Mouse (Mus musculus) Muller cell, postnatal 12 days (primary cell): ENCODE data around the gene Gm27021.

Experiments used
- DNase-seq: peaks from one replicate; pipeline ENCODE4 v3.0.0-alpha.2; 2015; ENCODE audit errors: inconsistent ontology term

Gm27021 gene

GRCm38 (mm10) chr8:120667561-120668373, at the start of gene Gm27021, which contains the start of gene Cox4i1:
Gm27021 (minus strand) TSS chr8:120668079.
Cox4i1 (plus strand) TSS chr8:120668222.
- peak; percentile 97 for DNase-seq

- DNase-seq, result no peak
Measured at GRCm38 (mm10) chr8:120715996-120716680, 48.3 kb upstream of the Gm27021 start.

DNA sequence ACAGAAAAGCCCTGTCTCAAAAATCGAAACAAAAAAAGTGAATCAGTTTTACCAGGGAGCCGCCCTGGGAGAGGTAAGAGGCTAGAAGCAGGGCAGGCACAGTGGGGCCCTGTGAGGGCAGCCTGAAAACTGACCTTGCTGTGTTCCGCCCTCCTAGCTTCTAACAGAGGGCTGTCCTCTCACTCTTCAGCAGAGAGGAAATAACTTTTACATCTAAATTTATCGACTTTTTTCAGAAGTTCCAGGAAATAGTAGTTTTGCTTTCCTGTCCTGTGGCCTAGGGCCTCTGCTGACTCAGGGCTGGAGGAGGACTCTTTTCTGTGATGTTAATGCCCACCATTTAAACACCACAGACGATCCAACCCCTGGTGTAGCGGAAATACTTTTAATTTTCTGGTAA, 47.3 kb upstream of the Gm27021 start:
- DNase-seq, result no peak

GRCm38 (mm10) chr8:120709176-120709575, 41.3 kb upstream of the Gm27021 start:
- DNase-seq, result no peak

DNA sequence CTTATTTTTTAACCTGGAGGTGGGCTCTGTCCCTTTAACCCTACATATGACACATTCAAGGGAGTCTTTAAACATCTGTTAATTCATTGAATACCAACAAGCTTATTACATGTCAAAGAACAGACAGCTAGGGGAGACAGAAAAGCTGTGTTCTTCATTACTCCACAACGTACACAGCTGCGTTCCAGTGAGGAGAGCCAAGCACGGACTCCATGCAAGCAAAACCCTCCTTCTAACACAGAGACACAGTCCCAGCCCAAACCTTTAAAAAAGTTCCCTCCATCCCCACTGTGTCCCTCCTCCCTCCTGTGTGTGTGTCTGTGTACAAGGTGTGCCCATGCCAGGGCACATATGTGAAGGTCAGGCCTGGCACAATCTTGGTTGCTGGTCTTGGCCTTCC, 38.3 kb upstream of the Gm27021 start:
- DNase-seq, result no peak

DNA sequence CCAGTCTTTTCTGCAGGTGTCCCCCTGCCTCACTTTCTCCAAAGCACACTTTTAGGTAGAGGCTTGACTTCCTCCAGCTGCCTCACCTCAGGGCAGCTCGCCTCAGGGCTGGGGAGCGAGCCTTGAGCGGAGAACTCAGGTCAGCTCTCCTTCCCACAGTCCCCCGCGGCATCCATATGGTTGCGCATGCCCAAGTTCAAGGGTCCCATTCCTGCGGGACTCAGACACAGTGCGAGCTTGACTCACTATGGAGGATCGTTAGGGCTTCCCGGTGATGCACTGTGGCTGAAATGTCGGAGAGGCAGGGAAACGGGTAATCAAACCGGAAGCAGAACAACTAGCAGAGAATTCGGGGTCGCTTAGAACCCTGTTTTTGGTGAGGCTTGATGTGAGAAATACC, 37.3 kb upstream of the Gm27021 start:
- no peak for DNase-seq

GRCm38 (mm10) chr8:120704203-120704602, 36.3 kb upstream of the Gm27021 start:
- no peak for DNase-seq

- DNase-seq, result no peak
Measured at GRCm38 (mm10) chr8:120701758-120702465, 34.0 kb upstream of the Gm27021 start.

- DNase-seq, result no peak
Measured at GRCm38 (mm10) chr8:120700053-120700452, 32.2 kb upstream of the Gm27021 start.

DNA sequence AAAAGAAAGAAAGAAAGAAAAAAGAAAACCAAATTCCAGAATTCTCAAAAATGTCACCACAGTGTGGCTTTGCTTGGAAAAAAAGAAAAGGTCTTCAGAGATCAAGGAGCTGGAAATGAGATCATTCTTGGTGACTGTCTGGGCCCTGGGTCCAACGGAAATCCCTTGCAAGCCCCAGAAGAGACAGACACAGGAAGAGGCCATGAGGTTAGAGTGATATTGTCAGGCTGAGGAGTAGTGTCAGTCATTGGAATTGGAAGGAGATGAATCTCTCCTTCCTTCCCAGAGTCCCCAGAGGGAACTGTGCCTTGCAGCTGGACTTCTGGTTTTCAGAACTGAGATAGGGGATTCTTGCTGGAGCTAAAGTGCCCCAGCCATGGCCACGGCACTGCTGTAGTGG, 31.7 kb upstream of the Gm27021 start:
- no peak for DNase-seq

DNA sequence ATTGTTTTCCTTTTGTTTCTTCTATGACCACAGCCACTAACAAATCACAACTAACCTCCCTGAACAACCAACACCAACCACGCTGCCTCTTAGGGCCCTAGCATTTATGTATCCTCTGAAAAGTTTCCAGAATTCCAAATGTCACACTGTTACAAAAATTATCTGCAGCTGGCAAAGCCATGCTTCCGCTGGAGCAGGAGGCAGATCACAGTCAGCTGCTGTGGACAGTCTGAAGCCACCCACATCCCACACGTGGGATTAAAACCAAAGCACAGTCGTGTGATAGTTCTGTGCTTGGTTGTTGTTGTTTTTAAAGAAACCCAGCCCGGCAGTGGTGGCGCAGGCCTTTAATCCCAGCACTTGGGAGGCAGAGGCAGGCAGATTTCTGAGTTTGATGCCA, 31.2 kb upstream of the Gm27021 start:
- DNase-seq, result no peak

DNA sequence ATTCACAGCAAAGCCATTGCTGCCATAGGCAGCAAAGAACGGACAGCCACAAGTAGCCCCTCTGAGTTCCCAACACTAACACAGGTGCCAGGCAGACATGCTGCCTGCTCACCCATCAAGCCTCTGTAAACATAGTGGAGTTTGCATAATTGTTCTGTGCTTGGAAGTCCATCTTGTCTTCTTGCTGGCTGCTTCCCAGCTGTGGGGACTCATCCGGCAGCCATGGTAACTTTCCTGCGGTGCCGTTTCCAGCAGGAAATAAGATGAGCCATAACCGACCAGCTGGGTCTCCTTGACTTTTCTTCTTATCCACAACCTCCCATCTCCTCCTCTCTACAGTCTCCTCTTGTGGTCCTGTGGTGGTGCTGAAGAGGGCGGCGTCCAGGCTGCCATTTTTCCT, 30.5 kb upstream of the Gm27021 start:
- no peak for DNase-seq

GRCm38 (mm10) chr8:120697979-120698272, 30.0 kb upstream of the Gm27021 start:
- no peak for DNase-seq

- peak; percentile 60 for DNase-seq
Measured at GRCm38 (mm10) chr8:120697154-120697978, 29.5 kb upstream of the Gm27021 start.

DNA sequence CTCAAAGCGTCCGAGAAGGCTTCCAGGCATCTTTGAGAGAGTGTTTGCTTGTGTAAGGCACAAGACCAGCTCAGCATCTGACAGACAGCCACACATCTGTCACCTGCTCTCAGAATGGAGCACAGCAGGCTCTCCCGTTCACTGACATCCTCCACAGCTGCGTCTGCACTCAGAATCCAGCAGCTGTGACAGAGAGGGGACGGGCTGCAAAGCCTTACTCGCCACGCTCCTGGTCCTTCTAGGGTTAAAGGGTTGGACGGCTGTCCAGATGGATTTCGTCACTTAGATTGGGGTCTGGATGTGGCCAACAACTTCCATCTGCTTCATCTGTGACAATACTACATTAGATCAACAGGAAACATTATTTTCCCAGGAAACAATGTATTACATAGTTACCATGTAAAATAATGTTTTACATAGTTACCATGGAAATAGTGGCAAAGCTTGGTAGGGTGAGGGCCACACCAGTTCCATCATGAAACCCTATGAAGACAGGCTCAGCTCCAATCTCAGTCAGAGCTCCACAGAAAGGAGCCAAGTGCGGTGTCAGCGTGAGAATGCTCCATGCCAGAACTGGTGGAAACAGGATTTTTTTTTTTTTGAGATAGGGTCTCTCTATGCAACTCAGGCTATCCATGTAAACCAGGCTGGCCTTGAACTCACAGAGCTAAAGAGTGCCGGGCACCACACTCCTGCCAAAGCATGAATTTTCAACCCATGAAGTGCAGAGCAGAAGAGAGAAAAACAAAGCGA, 28.7 kb upstream of the Gm27021 start:
- no peak for DNase-seq

DNA sequence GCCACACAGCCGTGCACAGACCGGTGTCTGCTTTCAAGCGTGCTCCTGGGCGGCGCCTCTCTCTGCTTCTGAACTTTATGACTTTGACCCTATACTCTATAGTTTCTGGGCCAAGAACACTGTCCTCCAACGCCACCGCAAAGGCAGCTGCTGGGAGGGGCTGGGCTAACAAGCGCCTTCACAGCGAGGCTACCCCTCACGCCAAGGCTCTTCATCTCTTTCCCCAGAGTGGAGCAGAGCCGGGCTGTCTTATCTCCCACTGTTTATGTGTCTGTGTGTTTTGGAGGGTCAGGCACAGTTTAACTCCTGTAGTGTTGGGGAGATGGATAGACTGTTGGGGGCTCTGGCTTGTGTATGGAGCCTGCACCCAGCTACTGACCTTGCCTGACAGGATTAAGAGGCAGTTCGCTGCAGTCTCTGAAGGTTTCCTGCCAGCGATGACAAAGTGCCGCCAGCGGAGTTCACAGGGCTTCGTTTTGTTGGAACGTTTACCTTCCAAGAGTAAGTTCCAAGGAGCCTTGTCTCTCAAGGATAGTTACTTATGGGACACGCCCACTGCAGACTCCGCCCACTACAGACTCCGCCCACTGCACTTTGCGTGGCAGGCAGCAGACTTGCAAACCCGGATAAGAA, 26.1 kb upstream of the Gm27021 start:
- DNase-seq, result no peak

- no peak for DNase-seq
Measured at GRCm38 (mm10) chr8:120692934-120693333, 25.1 kb upstream of the Gm27021 start.

DNA sequence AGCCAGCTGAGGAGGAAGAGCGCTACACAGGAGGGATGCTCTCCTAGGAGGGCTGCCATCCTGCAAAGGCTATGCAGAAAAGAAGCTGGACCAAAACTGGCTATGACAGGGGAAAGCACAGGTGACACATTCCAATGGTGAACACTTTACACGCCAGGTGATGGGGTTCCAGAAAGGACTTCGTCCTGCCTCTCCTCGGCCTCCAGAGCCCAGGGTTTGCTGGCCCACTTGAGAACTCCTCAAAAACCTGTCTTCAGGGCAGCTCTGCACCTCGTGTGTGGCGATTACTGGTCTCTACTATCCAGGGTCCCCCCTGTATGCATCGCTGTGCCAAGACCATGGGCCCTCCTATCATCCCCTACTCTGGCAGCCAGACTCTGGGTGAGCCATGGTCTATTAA, 20.6 kb upstream of the Gm27021 start:
- DNase-seq, result no peak

DNA sequence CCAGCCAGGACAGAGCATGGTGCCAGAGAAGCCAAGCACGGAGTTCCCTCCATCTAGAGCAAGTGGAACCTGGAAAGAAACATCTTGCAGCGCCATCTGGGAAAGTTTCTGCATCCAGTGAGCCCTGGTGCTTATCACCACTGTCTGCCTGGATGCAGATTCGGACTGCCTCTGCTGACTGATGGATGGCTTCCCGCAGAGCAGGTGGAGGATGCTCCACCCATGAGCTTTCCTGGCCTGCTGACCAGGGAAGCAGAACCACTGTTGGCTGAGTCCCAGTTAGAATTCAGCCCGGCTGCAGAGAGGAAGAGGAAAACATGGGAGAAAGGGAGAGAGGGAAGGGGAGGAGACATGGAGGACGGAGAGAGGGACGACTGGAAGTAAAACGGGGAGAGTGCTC, 19.9 kb upstream of the Gm27021 start:
- DNase-seq, result no peak

DNA sequence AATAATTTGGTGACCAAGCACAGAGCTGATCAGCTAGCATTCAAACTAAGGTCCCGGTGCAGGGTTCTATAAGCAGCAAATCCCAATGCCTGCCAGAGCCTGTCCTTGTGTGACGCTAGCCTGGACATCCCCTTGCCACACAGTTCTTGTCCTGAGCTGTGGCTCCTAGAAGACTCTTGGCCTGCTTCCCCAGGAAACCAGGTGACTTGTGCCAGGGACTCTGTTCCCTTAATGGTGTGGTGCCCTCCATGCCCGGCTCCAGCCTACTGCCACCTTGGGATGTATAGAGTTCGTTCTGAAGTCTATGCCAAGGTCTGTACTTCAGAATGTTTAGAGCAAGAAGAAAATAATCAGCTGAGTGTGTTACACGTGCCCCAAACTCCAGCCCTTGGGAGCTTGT, 18.7 kb upstream of the Gm27021 start:
- no peak for DNase-seq

DNA sequence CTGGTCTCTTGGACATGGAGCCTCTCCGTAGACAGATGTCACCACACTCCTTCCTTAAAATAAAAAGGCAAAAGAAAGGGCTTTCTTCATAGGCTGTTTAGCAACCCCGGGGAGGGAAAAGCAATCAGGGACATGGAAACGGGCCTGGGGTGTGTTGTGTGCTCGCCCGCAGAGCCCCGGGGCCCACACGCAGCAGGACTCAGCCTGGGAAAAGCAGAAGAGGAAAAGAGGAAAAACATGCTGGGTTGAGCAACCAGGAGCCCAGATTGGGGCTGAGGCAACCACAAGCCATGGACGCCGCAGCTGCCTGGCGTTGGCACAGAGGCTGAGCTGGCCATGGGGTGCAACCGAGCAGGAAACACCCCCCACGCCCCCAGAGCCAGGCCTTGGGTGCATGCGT, 18.2 kb upstream of the Gm27021 start:
- DNase-seq, result no peak
